Mouse (Mus musculus) limb, embryonic 11.5 days (tissue): ENCODE data around the gene Ppan. TPM values are rescaled to one million over a fixed set of nuclear protein-coding genes. Genes with fewer than 3 reads are reported as not detected.
A peak's percentile ranks its signal among the peaks of the same experiment; 100 is the strongest.

Experiments
- ATAC-seq: fragments of 200-750 bp; cut with Nextera tagmentation; 2 replicates; pipeline ENCODE4 v1.8.0; 2017; ENCODE audit warnings: low read depth; ENCODE audit not compliant: insufficient number of reproducible peaks, low FRiP score, low TSS enrichment
- DNase-seq: peaks from one replicate; pipeline ENCODE4 v3.0.0-alpha.2; 2015; ENCODE audit warnings: low spot score
- H3K27ac ChIP-seq: fragments of 300-500 bp; sonication (generic); replicated peaks from 2 replicates; pipeline ENCODE4 v1.5.1; 2014; ENCODE audit warnings: low read depth, mild to moderate bottlenecking, low read length
- H3K27me3 ChIP-seq: fragments of 300-500 bp; sonication (generic); 2 replicates; pipeline ENCODE4 v1.6.1; 2014; ENCODE audit warnings: mild to moderate bottlenecking, low read length, mixed read lengths; ENCODE audit not compliant: control insufficient read depth, insufficient read depth
- H3K36me3 ChIP-seq: fragments of 300-500 bp; sonication (generic); 2 replicates; pipeline ENCODE4 v1.6.1; 2014; ENCODE audit warnings: mild to moderate bottlenecking, low read length, moderate library complexity, mixed read lengths; ENCODE audit not compliant: control insufficient read depth, insufficient read depth
- H3K4me1 ChIP-seq: fragments of 300-500 bp; sonication (generic); 2 replicates; pipeline ENCODE4 v1.6.1; 2014; ENCODE audit warnings: low read length, mixed read lengths; ENCODE audit not compliant: control insufficient read depth, insufficient read depth
- H3K4me2 ChIP-seq: fragments of 300-500 bp; sonication (generic); 2 replicates; pipeline ENCODE4 v1.6.1; 2014; ENCODE audit warnings: low read depth, mild to moderate bottlenecking, moderate library complexity; ENCODE audit not compliant: severe bottlenecking
- H3K4me3 ChIP-seq: fragments of 300-500 bp; sonication (generic); 2 replicates; pipeline ENCODE4 v1.5.1; 2014; ENCODE audit warnings: low read depth, low read length
- H3K9ac ChIP-seq: fragments of 300-500 bp; sonication (generic); 2 replicates; pipeline ENCODE4 v1.6.1; 2014; ENCODE audit warnings: mild to moderate bottlenecking, low read length
- H3K9me3 ChIP-seq: fragments of 300-500 bp; sonication (generic); 2 replicates; pipeline ENCODE4 v1.6.1; 2016; ENCODE audit warnings: low read length; ENCODE audit not compliant: control insufficient read depth
- WGBS: fragments of 180-500 bp; shearing (Covaris S2); extraction: QIAGEN DNeasy Blood & Tissue Kit; methylation state at CpG from one replicate; pipeline ENCODE4 v1.1.7; 2014; 5-methylcytosine and 5-hydroxymethylcytosine counted together
- polyA plus RNA-seq: library from polyadenylated mRNA; unstranded; fragments of >200 nt; fragmentation: Nextera tagmentation; extraction: Ambion mirVana; gene quantifications from 2 replicates; pipeline ENCODE4 v1.2.1, GENCODE M21; 2014

Ppan gene
- polyA plus RNA-seq, 1 experiment from 2014 or later: 83.9 TPM

- Histone ChIP-seq H3K4me3 (no peak overlapping the region), H3K27ac (no peak overlapping the region), H3K4me1 (peaks cover 8% of the 10 kb centered on the region), H3K4me2 (no peak overlapping the region), H3K36me3 (peaks cover 52% of the 10 kb centered on the region), H3K9ac (no peak overlapping the region), H3K27me3 (no peaks in the 10 kb centered on the region), H3K9me3 (no peaks in the 10 kb centered on the region)
- DNase-seq (no peak), ATAC-seq (no peak)
- 96% methylated on average over 9 of the region's 9 CpGs for WGBS
Measured at GRCm38 (mm10) chr9:20895382-20895781, 7.4 kb downstream of the Ppan start.

GRCm38 (mm10) chr9:20897736-20898510 lies 9.9 kb downstream of the Ppan start:
- WGBS: 5% methylated on average over 36 of the region's 39 CpGs
- Histone ChIP-seq H3K9ac (peak overlapping the region; percentile 86), H3K9me3 (no peaks in the 10 kb centered on the region), H3K4me3 (peak overlapping the region; percentile 99), H3K36me3 (peaks cover 31% of the 10 kb centered on the region), H3K4me1 (peaks cover 8% of the 10 kb centered on the region), H3K27me3 (no peaks in the 10 kb centered on the region), H3K27ac (no peak overlapping the region), H3K4me2 (peak overlapping the region; percentile 96)
- no peak for DNase-seq
- ATAC-seq: peak; percentile 42

- peak within 1 kb of the TSS; percentile 86 for H3K9ac ChIP-seq
- ATAC-seq (peak; percentile 73), DNase-seq (peak; percentile 91)
- no peak within 1 kb of the TSS for H3K27ac ChIP-seq
- H3K9me3 ChIP-seq: no peaks in the 10 kb centered on the region
- 6% methylated on average over 34 of the region's 34 CpGs for WGBS
- no peaks in the 10 kb centered on the region for H3K27me3 ChIP-seq
- H3K36me3 ChIP-seq: peaks cover 26% of the 10 kb centered on the region
- peaks cover 8% of the 10 kb centered on the region for H3K4me1 ChIP-seq
- H3K4me2 ChIP-seq: peak within 1 kb of the TSS; percentile 96
- H3K4me3 ChIP-seq: peak within 1 kb of the TSS; percentile 99
Measured at GRCm38 (mm10) chr9:20898511-20899073, 10.6 kb downstream of the Ppan start, which contains the start of gene Eif3g. TSS of gene Eif3g (minus strand) at chr9:20898623.

- DNase-seq (peak; percentile 39), ATAC-seq (no peak)
- no peak overlapping the region for H3K9ac ChIP-seq
- WGBS: 22% methylated on average over 13 of the region's 13 CpGs
- no peaks in the 10 kb centered on the region for H3K27me3 ChIP-seq
- H3K36me3 ChIP-seq: peaks cover 11% of the 10 kb centered on the region; the same call in 1 of the 2 replicates
- no peak overlapping the region for H3K4me2 ChIP-seq
- no peak overlapping the region for H3K27ac ChIP-seq
- H3K4me1 ChIP-seq: peaks cover 8% of the 10 kb centered on the region
- no peak overlapping the region for H3K4me3 ChIP-seq
- H3K9me3 ChIP-seq: no peaks in the 10 kb centered on the region
Measured at GRCm38 (mm10) chr9:20901466-20902173, 13.6 kb downstream of the Ppan start.

- no peak overlapping the region for H3K9ac ChIP-seq
- no peak overlapping the region for H3K4me3 ChIP-seq
- no peak for DNase-seq
- no peaks in the 10 kb centered on the region for H3K9me3 ChIP-seq
- no peak for ATAC-seq
- peaks cover 6% of the 10 kb centered on the region for H3K4me1 ChIP-seq
- 52% methylated on average over 6 of the region's 6 CpGs for WGBS
- peaks cover 9% of the 10 kb centered on the region; the same call in 1 of the 2 replicates for H3K36me3 ChIP-seq
- H3K27me3 ChIP-seq: no peaks in the 10 kb centered on the region
- no peak overlapping the region for H3K27ac ChIP-seq
- H3K4me2 ChIP-seq: no peak overlapping the region
Measured at GRCm38 (mm10) chr9:20902174-20902491, 14.2 kb downstream of the Ppan start.

- H3K27me3 ChIP-seq: no peaks in the 10 kb centered on the region
- no peak for ATAC-seq
- WGBS: 92% methylated on average over 9 of the region's 9 CpGs
Measured at GRCm38 (mm10) chr9:20909948-20910347, 22.0 kb downstream of the Ppan start.

GRCm38 (mm10) chr9:20916160-20916559 lies 28.2 kb downstream of the Ppan start:
- Histone ChIP-seq H3K4me3 (no peak overlapping the region), H3K27me3 (no peaks in the 10 kb centered on the region), H3K9ac (no peak overlapping the region), H3K27ac (no peak overlapping the region), H3K4me2 (no peak overlapping the region), H3K4me1 (no peaks in the 10 kb centered on the region), H3K36me3 (peaks cover 81% of the 10 kb centered on the region), H3K9me3 (no peaks in the 10 kb centered on the region)
- 85% methylated on average over 4 of the region's 4 CpGs for WGBS
- ATAC-seq: no peak
- no peak for DNase-seq

More at GRCm38 (mm10) chr9:20909948-20910347, 22.0 kb downstream of the Ppan start:
- Histone ChIP-seq H3K36me3 (peaks cover 74% of the 10 kb centered on the region), H3K4me2 (no peak overlapping the region), H3K27ac (no peak overlapping the region), H3K4me1 (no peaks in the 10 kb centered on the region), H3K4me3 (no peak overlapping the region), H3K9me3 (no peaks in the 10 kb centered on the region), H3K9ac (no peak overlapping the region)
- DNase-seq: no peak

GRCm38 (mm10) chr9:20923258-20923657 lies 35.3 kb downstream of the Ppan start:
- ATAC-seq: no peak
- WGBS: 94% methylated on average over 3 of the region's 3 CpGs
- Histone ChIP-seq H3K9ac (no peak overlapping the region), H3K4me2 (no peak overlapping the region), H3K4me1 (no peaks in the 10 kb centered on the region), H3K27me3 (no peaks in the 10 kb centered on the region), H3K36me3 (peaks cover 66% of the 10 kb centered on the region), H3K27ac (no peak overlapping the region), H3K9me3 (no peaks in the 10 kb centered on the region), H3K4me3 (no peak overlapping the region)
- no peak for DNase-seq
